Mouse (Mus musculus): ENCODE results near the gene Skida1.

Skida1 gene

GRCm38 (mm10) chr2:18040347-18041160 lies 8.3 kb downstream of the Skida1 start:
- DNase-seq (ENCODE audit: extremely low read depth, low read depth) = no peak

- DNase-seq (ENCODE audit: extremely low read depth, low read depth) = no peak
These were observed 9.1 kb downstream of the Skida1 start for GRCm38 (mm10) chr2:18039566-18040290.

DNA sequence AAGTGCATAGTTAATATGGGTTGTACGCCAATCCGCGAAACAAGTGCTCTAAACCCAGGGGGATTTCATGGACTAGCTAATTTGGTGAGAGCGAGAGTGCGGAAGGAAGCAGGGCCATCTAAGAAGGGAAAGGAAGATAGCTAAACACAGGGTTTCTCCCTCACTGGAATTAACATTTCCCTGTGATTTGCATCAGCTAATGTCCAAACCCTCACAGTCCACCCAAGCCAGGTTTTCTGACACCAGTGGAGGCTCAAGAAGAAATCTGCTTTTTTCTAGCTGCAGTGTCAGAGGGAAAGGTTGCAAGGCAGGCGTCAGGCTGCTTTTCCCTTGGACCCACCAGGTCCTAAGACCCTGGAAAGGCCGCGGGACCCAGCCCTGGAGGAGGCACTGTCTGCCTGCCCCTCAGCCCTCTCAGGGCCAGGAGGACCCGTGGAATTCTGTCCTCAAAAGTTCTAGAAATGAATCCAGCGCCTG lies 9.9 kb downstream of the Skida1 start:
- no peak for DNase-seq (ENCODE audit: extremely low read depth, low read depth)

DNA sequence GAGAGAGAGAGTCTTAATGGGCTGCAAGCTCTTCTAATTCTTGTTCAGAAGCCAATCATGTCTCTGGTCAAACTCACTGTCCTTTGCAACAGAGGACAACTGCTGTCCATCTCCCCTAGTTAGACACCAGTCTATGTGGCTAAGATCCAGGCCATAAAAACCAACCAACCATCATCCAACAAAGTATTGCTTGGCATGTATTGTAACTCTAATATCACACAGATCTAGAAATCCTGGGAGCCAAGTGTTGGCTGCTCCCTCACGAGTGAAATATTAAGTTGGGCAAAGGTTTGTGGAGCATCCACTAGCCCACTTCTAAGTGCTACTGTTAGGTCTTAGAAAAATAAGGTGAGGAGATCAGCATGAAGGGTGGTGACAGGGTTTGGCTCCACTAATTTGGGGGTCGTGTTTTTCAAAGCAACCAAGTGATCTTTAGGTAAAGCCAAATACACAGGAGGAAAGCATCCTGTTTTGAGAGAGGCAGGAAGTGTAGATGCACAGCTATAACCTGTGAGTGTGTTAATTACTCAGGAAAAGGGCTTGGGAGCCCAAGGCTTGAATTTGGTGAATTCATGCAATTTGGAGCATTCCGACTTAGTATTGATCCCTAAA lies 10.6 kb downstream of the Skida1 start:
- DNase-seq (ENCODE audit: extremely low read depth, low read depth) = no peak

DNA sequence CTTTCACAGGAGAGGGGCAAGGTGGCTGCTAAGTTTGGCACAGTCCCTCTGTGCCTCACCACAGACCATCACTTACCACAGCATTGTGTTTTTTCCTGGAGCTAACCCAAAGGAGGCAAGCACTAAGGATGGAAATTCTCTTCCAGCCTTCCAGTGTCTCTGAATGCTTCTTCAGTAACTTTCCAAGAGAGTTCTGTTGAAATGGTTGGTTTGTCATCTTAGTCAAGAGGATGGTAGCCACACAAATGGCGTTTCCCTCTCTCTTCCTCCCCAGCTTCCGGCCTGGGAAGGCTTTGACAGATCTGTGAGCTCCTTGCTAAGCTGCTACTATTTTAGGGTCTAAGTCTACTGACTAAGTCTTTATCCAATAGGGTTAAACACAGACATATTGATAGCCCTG lies 11.4 kb downstream of the Skida1 start, which contains the start of gene A930004D18Rik:
TSS of gene A930004D18Rik (minus strand) at position 247 of the 400 bp plus-strand sequence.
- DNase-seq (ENCODE audit: extremely low read depth, low read depth) = no peak

- no peak for DNase-seq (ENCODE audit: extremely low read depth, low read depth)
These were observed 14.2 kb downstream of the Skida1 start for GRCm38 (mm10) chr2:18034371-18035250.

DNA sequence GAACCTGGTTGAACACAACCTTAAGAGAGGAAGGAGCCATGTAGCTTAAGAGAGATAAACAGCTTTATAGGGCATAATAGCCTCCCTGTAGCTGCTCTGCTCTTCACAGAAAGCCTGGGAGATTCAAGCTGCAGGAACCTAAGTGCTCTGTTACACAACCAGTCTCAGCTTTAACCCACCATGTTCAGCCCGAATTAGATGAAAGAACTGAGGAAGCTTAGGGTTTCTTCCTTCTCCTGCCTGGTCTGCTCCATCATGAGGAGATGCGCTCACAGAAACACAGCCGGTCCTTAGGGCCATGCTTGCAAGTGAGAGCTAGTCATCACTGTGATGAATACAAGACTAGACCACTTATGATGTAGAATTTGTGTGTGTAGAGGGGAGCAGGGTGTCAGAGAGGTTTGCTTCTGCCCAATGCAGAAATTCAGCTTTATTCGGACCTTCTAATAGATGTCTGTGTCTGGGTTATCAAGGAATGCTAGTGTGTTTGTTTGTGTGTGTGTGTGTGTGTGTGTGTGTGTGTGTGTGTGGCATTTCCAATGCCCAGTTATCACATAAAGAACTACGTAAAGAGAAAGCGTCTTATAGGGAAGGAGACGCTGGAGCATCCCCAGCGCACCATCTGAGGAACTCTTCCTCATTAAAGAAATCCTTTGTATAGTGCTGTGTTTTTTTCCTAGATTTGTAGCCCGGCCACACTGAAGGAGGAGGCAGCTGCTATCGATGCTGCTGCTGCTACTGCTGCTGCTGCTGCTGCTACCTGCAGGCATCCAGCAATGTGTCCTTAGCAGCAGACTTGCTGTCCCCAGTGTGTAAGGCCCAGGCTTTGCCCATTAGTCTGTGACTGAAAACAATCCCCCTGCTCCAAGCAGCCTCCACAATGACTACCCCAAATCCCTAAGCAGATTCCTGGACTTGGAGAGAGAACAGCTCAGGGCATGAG lies 15.4 kb downstream of the Skida1 start:
- no peak for DNase-seq (ENCODE audit: extremely low read depth, low read depth)

DNA sequence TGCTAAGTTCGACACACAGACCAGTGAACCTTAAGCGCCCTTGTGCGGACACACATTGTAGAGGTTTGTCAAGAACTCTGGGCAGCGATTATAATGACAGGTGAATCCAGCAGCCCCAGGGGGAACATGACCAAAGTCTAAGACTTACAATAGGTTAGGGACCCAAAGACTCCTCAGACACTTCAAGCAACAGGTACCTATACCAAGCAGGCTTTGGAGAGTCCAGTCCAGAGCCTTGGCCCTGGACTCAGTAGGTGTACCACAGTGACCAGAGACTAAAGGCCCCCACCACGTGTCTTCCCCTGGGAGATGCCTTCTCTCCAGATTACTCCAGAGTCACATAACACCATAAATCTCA lies 16.3 kb downstream of the Skida1 start:
- no peak for DNase-seq (ENCODE audit: extremely low read depth, low read depth)

- no peak for DNase-seq (ENCODE audit: extremely low read depth, low read depth)
These were observed 16.9 kb downstream of the Skida1 start for GRCm38 (mm10) chr2:18031831-18032537.

DNA sequence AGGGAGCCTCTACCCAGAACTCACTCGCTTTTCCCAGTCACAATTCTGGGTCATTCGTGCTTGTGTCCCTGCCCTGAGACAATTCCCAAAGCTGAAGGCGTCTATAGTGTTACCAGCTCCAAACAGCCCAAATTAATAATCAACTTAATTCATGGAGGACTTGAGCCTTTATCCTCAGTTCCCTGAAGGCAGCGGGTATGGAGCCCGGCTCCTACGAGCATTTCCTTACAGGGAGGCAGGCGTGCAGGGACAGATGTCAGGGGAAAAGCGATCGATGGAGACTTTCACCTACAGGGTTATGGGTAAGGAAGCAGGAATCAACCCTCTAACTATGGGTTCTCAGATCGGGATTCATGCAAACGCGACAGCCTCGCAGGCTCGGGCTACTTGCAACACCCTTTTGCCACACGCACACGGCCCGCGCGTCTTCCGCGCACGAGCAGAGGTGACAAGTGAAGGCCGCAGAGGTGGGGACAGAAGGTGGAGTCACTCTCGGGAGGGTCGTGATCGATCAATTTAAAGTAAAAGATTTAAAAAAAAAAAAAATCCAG lies 17.5 kb downstream of the Skida1 start:
- no peak for DNase-seq (ENCODE audit: extremely low read depth, low read depth)

DNA sequence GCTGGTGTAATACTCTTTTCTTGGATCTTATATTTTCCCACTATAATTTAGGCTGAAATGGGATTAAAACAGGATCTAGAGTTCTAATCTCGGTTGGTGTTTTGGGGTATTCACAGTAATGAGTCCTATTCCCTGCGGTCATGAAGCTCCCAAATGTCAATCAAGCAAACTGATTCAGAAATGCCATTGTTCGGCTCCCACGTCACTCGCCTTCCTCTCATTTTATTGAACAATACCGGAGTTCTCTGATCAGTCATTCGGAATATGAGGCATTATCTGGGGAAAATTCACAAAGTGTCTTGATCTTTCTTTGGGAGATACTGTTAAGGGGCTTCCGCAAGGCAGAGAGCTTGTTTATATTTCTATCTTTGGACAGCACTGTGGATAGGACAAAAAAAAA lies 18.3 kb downstream of the Skida1 start:
- no peak for DNase-seq (ENCODE audit: extremely low read depth, low read depth)

DNA sequence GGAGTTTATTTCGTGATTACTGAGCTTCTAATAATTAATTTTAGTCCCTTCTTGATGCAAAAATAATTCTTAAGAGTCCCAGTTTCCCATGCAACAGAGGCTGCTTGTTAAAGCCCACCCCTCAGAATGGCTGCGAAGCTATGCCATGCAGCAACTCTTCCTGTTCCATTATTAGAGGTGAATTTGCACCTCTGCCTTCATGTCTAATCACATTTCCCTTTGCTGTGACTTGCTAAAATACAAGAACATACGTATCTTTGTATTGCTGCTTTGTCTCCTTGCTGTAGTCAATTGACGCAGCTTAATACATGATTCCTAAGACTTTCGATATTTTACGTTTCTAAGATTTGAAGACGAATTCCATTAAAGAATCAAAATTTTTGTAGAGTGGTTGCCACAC lies 19.2 kb downstream of the Skida1 start:
- no peak for DNase-seq (ENCODE audit: extremely low read depth, low read depth)

GRCm38 (mm10) chr2:18028140-18029021 lies 20.5 kb downstream of the Skida1 start:
- DNase-seq (ENCODE audit: extremely low read depth, low read depth) = peak; percentile 36

DNA sequence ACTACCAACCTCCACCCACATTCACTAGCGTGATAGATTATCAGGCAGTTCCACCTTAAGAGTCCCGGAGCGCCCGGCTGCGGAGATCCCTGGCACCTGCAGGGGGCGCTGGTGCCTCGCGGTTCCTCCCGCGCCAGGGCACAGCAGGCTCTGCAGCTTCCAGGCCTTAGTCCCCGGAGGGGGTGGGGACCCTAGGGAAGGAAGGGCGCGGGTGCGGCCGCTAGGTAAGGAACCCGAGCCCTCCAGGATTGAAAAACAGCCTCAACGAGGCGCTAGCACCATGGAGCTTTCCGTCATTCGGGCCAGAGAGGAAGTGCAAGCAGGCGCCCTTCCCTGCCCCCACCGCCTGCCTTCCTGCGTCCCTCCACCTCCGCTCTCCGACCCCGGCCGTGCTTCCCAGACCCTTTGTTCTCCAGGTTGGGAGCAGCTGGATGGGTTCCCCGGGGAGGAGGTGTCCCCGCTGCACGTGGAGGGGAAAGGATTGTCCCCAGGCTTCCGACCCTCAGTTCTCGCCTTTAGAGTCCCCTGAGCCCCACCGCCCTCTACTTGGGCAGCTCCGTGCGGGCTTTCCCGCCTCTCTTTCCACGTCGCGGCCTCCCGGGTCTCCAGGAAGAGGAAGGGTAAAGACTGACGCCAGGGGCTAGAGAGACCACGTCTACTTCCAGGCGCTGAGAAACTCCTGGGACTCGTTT lies 21.3 kb downstream of the Skida1 start:
- DNase-seq (ENCODE audit: extremely low read depth, low read depth) = peak; percentile 77

GRCm38 (mm10) chr2:18026116-18026947 lies 22.5 kb downstream of the Skida1 start:
- no peak for DNase-seq (ENCODE audit: extremely low read depth, low read depth)

- DNase-seq (ENCODE audit: extremely low read depth, low read depth) = no peak
These were observed 23.1 kb downstream of the Skida1 start for GRCm38 (mm10) chr2:18025781-18026115.

GRCm38 (mm10) chr2:18025116-18025515 lies 23.7 kb downstream of the Skida1 start:
- no peak for DNase-seq (ENCODE audit: extremely low read depth, low read depth)

Measured in MEL-GATA-1-ER (cell line).